Mouse (Mus musculus): ENCODE measurements at regions not wholly inside any gene's neighbourhood (a gene's known extent, or its start where the extent isn't known, plus 50 kb on each side); places are given as distances from the start of the nearest gene placed in this dataset.

DNA sequence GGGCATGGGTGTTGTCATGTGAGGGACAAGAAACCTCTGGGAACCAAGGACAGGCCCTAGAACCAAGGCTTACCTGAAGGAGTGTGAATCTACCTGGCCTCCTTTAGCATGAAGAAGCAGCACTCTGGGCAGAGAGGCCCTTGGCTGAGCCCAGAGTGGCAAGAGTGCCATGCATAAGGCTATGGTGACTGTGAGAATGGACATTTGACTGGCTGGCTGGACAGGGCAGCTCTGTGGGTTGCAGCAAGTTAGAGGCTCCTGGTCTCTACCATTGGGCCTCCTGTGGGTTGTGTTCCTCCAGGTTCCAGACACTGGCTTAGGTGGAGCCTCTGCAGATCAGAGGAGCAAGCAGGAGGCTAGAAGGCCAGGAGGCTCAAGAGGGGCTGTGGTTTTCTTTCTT is 78.9 kb downstream of the 1700001O22Rik start:
- Histone ChIP-seq H3K9me3 (replicated peaks) (no peaks in the 10 kb centered on the region), H3K27me3 (peaks cover 26% of the 10 kb centered on the region), H3K4me3 (replicated peaks) (no peak overlapping the region), H3K9ac (no peak overlapping the region), H3K27ac (no peak overlapping the region), H3K4me1 (replicated peaks) (peaks cover 42% of the 10 kb centered on the region), H3K4me2 (no peak overlapping the region), H3K36me3 (no peaks in the 10 kb centered on the region)
- DNase-seq = no peak
- no peak for ATAC-seq (ENCODE audit: low read depth)

DNA sequence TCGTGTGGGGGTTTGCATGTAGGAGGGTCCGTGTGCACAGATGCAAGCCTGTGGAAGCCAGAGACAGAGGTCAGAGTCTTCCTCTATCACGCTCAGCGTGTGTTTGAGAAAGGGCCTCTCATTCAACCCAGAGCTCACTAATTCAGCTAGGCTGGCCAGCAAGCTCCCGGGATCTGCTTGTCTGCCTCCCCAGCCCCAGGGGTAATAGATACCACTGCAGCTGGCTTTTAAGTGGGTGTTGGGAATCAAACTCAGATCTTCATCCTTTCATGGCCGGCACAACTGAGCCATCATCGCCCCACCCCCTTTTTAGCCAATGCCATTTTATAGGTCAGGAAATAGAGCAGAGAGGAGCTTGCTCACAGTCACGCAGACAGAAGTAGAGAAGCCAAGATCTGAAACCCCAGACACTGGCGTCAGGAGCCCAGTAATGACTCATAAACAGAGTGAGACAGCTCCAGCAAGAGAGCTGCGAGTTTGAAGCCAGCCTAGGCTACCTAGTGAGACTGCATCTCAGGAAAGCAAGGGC is 80.3 kb downstream of the 1700001O22Rik start:
- H3K27me3 ChIP-seq = peaks cover 37% of the 10 kb centered on the region
- peaks cover 54% of the 10 kb centered on the region for H3K4me1 ChIP-seq (replicated peaks)
- no peak overlapping the region for H3K9ac ChIP-seq
- H3K4me3 ChIP-seq (replicated peaks) = no peak overlapping the region
- peak overlapping the region; percentile 18; the same call in 1 of the 2 replicates for H3K27ac ChIP-seq
- ATAC-seq (ENCODE audit: low read depth) (no peak), DNase-seq (no peak)
- 43% methylated on average over 10 of the region's 10 CpGs for WGBS (ENCODE audit: insufficient replicate concordance)
- no peaks in the 10 kb centered on the region for H3K36me3 ChIP-seq
- no peaks in the 10 kb centered on the region for H3K9me3 ChIP-seq (replicated peaks)
- no peak overlapping the region for H3K4me2 ChIP-seq

DNA sequence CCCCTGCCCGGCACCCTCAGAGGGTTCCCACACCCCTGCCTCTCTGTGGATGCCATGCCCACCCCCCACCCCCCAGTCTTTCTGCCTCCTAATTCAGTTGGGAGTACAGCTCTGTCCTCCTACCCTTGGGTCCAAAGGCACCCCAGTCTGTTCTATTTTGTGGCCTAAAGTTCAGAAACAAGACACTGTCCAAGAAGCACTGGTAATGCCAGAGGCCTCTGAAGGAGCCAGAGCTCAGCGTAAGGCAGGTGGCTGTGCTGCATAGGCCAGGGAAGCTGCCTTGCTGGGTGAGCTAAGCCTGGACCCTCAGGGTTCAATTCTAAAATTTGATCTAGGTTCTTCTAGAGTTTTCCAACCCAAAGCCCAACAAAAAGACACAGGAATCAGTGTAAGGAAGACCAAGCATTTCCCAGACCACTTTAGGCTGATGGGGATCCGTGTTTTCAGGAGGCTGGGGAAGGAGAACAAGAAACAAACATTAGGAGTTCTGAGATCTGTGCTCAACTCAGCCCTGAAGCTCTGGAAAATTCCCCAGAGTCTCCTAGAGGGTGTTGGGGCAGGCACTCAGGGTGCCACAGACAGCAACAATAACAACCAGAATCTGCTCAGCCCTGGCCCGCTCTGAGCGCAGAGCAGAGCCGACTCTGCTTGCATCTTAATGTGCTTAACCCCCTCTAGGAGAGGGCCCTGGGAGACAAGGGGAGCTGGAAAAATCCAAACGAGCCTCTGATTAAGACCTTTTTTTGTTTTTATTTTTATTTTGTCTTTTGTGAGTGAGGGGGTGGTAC is 81.0 kb downstream of the 1700001O22Rik start:
- DNase-seq = no peak
- H3K9ac ChIP-seq = no peak overlapping the region
- H3K27me3 ChIP-seq = peaks cover 44% of the 10 kb centered on the region
- WGBS (ENCODE audit: insufficient replicate concordance) = 68% methylated on average over 7 of the region's 7 CpGs
- no peak overlapping the region for H3K4me2 ChIP-seq
- H3K27ac ChIP-seq = no peak overlapping the region
- no peaks in the 10 kb centered on the region for H3K36me3 ChIP-seq
- H3K9me3 ChIP-seq (replicated peaks) = no peaks in the 10 kb centered on the region
- no peak for ATAC-seq (ENCODE audit: low read depth)
- peaks cover 61% of the 10 kb centered on the region for H3K4me1 ChIP-seq (replicated peaks)
- H3K4me3 ChIP-seq (replicated peaks) = no peak overlapping the region

DNA sequence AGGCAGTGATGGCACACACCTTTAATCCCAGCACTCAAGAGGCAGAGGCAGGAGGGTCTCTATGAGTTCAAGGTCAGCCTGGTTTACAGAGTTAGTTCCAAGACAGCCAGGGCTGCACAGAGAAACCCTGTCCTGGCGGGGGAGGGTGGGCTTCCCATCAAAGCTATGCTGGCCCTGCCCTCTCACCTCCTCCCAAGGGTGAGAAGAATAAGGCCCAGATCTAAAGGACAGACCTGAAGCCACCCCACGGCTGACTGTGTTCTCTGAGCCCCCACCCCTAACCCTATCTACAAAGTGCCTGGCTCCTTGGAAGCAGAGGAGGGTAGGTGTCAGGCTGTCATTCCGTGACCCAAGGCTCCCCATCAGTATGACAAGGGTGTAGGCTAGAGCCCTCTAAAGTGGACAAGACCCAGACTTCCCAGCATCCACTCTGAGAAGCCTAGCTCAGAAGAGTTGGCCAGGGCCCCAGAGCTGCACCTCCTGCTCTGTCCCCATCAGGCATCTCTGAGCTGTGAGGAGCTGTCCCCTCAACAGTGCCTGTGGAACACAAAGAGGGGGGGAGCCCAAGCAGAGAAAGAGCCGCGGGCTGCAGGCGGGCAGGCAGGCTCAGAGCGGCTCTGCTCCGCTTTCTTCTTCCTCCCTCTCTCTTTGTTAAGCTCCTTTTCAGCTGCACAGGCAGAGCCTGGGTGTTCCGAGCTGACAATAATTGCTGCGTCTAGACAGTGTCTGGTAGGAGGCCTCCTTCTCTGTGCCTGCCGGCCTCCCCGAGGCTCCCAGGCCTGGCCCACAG is 81.8 kb downstream of the 1700001O22Rik start:
- Histone ChIP-seq H3K27ac (no peak overlapping the region), H3K4me3 (replicated peaks) (no peak overlapping the region), H3K9me3 (replicated peaks) (no peaks in the 10 kb centered on the region), H3K36me3 (no peaks in the 10 kb centered on the region), H3K27me3 (peaks cover 48% of the 10 kb centered on the region), H3K4me1 (replicated peaks) (peaks cover 68% of the 10 kb centered on the region), H3K4me2 (no peak overlapping the region), H3K9ac (no peak overlapping the region)
- ATAC-seq (ENCODE audit: low read depth) (no peak), DNase-seq (no peak)
- WGBS (ENCODE audit: insufficient replicate concordance) = 56% methylated on average over 12 of the region's 12 CpGs

DNA sequence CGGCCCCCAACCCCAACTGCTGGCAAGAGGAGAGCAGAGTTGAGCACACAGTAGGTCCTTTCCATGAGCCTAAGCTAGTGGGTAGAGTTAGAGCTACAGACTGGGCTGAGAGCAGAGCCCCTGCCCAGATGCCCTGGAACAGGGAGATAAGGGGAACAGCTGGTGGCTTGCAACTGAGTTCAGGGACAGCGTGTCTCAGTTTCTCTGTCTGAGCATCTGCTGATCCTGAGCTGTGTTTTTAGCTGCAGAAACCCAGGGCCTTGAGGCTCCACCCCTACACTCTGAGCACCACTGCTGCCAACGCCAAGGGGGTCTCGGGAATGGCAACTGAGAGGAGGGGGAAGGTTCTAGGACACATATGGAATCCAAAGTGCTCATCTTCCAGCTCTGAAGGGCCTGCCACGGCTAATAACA is 82.4 kb downstream of the 1700001O22Rik start:
- H3K4me1 ChIP-seq (replicated peaks) = peaks cover 75% of the 10 kb centered on the region
- no peak overlapping the region for H3K27ac ChIP-seq
- no peak for DNase-seq
- H3K27me3 ChIP-seq = peaks cover 48% of the 10 kb centered on the region
- 26% methylated on average over 5 of the region's 5 CpGs for WGBS (ENCODE audit: insufficient replicate concordance)
- H3K4me3 ChIP-seq (replicated peaks) = no peak overlapping the region
- no peaks in the 10 kb centered on the region for H3K9me3 ChIP-seq (replicated peaks)
- no peak overlapping the region for H3K9ac ChIP-seq
- no peak for ATAC-seq (ENCODE audit: low read depth)
- H3K36me3 ChIP-seq = no peaks in the 10 kb centered on the region
- no peak overlapping the region for H3K4me2 ChIP-seq

DNA sequence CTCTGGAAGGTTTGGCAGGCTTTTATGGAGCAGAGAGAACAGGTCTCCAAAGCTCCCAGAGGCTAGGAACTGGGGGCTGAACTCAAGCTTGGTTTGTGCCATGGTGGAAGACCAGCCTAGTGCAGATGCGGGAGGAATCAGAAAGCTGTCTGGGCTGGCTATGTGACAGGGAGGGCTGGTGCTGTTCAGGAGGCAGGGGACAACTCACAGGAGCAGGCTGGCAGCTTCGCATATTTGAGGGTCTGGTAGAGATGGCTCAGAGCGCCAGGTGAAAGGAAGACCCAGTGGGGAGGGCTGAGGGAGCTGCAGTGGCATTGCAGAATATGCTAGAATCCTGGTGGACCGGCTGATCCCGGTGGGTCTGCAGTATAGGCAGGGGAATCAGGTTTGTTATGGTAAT is 83.2 kb downstream of the 1700001O22Rik start:
- 0 out of 2 replicates have a peak overlapping the region, but pooled peaks have one; percentile 43 for H3K4me2 ChIP-seq
- no peaks in the 10 kb centered on the region for H3K9me3 ChIP-seq (replicated peaks)
- peak overlapping the region; percentile 86; the same call in 1 of the 2 replicates for H3K27ac ChIP-seq
- DNase-seq (no peak), ATAC-seq (ENCODE audit: low read depth) (no peak)
- no peak overlapping the region for H3K4me3 ChIP-seq (replicated peaks)
- peaks cover 74% of the 10 kb centered on the region for H3K4me1 ChIP-seq (replicated peaks)
- WGBS (ENCODE audit: insufficient replicate concordance) = 71% methylated on average over 5 of the region's 5 CpGs
- no peaks in the 10 kb centered on the region for H3K36me3 ChIP-seq
- 0 out of 2 replicates have a peak overlapping the region, but pooled peaks have one; percentile 3 for H3K9ac ChIP-seq
- peaks cover 48% of the 10 kb centered on the region for H3K27me3 ChIP-seq

DNA sequence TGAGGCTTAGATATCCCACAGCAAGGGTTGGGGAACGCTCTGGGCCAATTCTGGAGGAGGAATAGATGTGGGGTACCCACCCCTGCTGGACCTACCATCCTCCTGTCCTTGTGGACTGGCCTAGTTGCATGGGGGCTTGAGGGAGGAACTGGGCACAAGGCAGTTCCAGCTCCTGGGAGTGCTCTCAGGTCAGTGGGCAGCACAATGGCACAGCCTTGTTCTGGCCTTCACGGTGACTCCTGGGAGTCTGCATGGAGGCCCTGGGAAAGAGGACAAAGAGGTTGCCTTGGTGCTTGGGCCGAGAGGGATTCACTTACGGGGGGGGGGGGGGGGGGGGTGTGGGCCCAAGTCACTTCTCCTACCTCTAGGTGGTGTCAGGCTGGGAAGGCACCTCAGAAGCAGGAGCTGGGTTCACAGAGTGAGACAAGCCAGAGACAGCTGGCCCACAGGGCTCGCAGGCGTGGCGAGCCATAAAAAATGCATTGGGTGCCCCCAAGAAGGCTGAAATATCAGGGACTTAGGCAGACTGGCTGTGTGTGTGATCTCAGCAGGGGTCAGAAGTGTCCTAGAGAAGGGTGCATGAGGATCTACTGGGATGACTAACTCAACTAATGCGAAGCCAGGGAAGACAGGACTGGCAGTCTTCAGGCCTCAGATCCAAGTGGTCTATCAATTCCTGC is 83.7 kb downstream of the 1700001O22Rik start:
- Histone ChIP-seq H3K36me3 (no peaks in the 10 kb centered on the region), H3K9me3 (replicated peaks) (no peaks in the 10 kb centered on the region), H3K4me3 (replicated peaks) (no peak overlapping the region), H3K27ac (peak overlapping the region; percentile 86), H3K4me2 (peak overlapping the region; percentile 43), H3K4me1 (replicated peaks) (peaks cover 70% of the 10 kb centered on the region), H3K9ac (0 out of 2 replicates have a peak overlapping the region, but pooled peaks have one; percentile 3), H3K27me3 (peaks cover 45% of the 10 kb centered on the region)
- 45% methylated on average over 8 of the region's 8 CpGs for WGBS (ENCODE audit: insufficient replicate concordance)
- DNase-seq (no peak), ATAC-seq (ENCODE audit: low read depth) (no peak)

DNA sequence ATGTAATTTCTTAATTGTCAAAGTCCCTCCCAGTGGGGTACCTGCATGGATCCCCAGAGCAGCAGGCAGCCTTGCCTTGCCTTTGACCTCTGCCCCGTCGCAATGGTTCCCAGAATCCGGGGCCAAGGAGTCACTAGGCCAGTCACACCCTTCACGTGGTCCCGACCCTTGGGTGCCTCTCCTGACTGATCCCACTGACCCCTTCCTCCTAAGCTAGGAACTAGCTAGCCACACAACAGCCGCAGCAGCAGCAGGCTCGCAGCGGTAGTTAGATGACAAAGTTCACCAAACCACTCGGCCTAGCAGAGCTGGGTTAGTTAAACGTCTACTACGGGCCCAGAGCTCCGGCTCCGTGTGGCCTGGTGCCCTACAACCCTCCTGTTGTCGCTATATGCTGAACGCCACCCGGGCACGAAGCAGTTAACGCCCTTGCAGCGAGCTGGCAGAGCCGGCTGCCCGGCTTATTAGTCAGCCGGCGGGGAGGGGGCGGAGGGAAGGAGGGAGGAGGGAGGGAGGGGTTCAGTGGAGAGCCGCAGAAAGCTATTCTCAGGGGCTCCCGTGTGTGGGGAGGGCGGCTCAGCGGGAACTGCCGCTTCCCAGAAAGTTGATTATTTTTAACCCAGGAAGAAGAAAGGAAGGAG is 84.6 kb downstream of the 1700001O22Rik start:
- peak; percentile 48 for ATAC-seq (ENCODE audit: low read depth)
- Histone ChIP-seq H3K36me3 (no peaks in the 10 kb centered on the region), H3K4me1 (replicated peaks) (peaks cover 70% of the 10 kb centered on the region), H3K4me2 (peak overlapping the region; percentile 66), H3K27ac (peak overlapping the region; percentile 86), H3K9me3 (replicated peaks) (no peaks in the 10 kb centered on the region), H3K9ac (peak overlapping the region; percentile 34; the same call in 1 of the 2 replicates), H3K27me3 (peaks cover 51% of the 10 kb centered on the region), H3K4me3 (replicated peaks) (peak overlapping the region; percentile 31)
- peak; percentile 38 for DNase-seq
- WGBS (ENCODE audit: insufficient replicate concordance) = under 1% methylated on average over 29 of the region's 29 CpGs

DNA sequence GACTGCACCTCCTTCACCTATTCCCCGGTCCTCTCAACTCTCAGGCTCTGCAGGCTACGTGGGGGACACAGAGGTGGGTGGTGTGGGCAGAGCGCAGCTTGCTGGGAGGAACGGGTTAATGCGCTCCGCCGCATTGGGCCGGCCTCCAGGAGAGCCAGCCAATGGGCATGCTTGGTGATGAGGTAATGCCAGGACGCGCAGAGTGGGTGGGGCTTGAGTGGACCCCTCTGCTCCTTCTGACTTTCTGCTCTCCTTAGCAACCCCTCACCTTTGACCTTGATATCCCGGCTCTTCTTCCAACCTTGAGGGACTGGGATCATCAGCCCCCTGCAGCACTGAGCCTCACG is 85.2 kb downstream of the 1700001O22Rik start:
- under 1% methylated on average over 12 of the region's 12 CpGs for WGBS (ENCODE audit: insufficient replicate concordance)
- Histone ChIP-seq H3K4me2 (peak overlapping the region; percentile 66), H3K4me3 (replicated peaks) (peak overlapping the region; percentile 31), H3K36me3 (no peaks in the 10 kb centered on the region), H3K9me3 (replicated peaks) (no peaks in the 10 kb centered on the region), H3K9ac (peak overlapping the region; percentile 34; the same call in 1 of the 2 replicates), H3K4me1 (replicated peaks) (peaks cover 70% of the 10 kb centered on the region), H3K27ac (peak overlapping the region; percentile 86), H3K27me3 (peaks cover 56% of the 10 kb centered on the region)
- DNase-seq (peak; percentile 56), ATAC-seq (ENCODE audit: low read depth) (peak; percentile 55)

DNA sequence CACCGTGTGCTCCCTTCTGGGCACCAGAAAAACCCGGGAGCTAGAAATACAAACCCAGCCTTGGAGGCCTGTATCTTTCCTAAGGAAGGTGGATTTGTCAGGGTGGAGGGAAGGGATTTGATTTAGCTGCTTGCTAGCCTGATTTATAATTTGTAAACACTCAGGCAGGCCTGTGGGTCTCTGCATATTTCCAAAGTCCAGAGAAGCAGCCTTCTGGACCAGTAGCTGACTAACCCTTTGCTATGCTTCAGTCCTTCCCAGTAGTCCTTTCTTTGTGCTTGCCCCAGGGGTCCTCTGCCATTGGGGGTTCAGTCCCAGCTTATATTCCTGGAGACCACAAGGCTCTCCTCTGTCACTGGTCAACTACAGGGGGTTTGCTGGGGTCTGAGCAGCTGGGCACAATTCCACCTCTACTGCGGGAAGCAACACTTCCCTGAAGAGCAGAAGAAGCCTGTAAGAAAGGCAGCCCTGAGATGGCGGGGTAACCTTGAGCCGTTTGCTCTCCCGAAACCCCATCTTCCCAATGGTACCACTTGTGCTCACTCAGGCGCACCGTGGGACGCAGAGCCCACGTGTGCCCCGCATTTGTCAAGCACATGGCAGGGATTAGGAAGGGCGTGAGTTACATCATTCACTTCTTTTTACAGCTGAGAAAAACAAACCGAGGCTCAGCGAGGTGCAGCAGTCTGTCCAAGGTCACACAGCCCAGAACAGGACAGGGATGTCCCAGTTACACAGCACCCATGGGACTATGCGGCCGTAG is 85.7 kb downstream of the 1700001O22Rik start:
- Histone ChIP-seq H3K9me3 (replicated peaks) (no peaks in the 10 kb centered on the region), H3K9ac (peak overlapping the region; percentile 36; the same call in 1 of the 2 replicates), H3K4me2 (peak overlapping the region; percentile 66), H3K36me3 (no peaks in the 10 kb centered on the region), H3K27me3 (peaks cover 62% of the 10 kb centered on the region), H3K4me1 (replicated peaks) (peaks cover 72% of the 10 kb centered on the region), H3K4me3 (replicated peaks) (peak overlapping the region; percentile 31; the same call in 1 of the 2 replicates), H3K27ac (peak overlapping the region; percentile 56)
- WGBS (ENCODE audit: insufficient replicate concordance) = 15% methylated on average over 16 of the region's 16 CpGs
- ATAC-seq (ENCODE audit: low read depth) = no peak
- no peak for DNase-seq
